Mouse (Mus musculus): ENCODE data around the gene Fignl1.

GRCm38 (mm10) chr11:11809404-11810175, 828 bp upstream of the Fignl1 start:
- TF ChIP-seq MAX (IDR thresholded peaks at IDR 0.05; ENCODE audit: low read length) (peak; percentile 43; the same call in 1 of the 2 replicates), SMC3 (IDR thresholded peaks at IDR 0.05; ENCODE audit: low read depth, low read length) (no peak), CHD2 (IDR thresholded peaks at IDR 0.05; ENCODE audit: low read length) (no peak), IRF4 (IDR thresholded peaks at IDR 0.05; ENCODE audit: low read depth, low read length) (no peak), EP300 (IDR thresholded peaks at IDR 0.05; ENCODE audit: low read length) (no peak), CTCF (conservative IDR thresholded peaks at IDR 0.05 in 1 of 2, IDR thresholded peaks at IDR 0.05 in 1 of 2; ENCODE audit: low read depth in 2 of 2, low read length in 2 of 2) (no peak), JUN (IDR thresholded peaks at IDR 0.05; ENCODE audit: insufficient read depth, low read depth, low read length) (no peak), POLR2A (IDR thresholded peaks at IDR 0.05; ENCODE audit: low read depth, low read length) (no peak; the same call in 1 of the 2 replicates), KAT2A (IDR thresholded peaks at IDR 0.05; ENCODE audit: insufficient replicate concordance, low read length) (no peak), BHLHE40 (IDR thresholded peaks at IDR 0.05; ENCODE audit: low read depth, low read length) (no peak), E2F4 (IDR thresholded peaks at IDR 0.05; ENCODE audit: insufficient replicate concordance, low read depth, low read length) (no peak), ZC3H11A (IDR thresholded peaks at IDR 0.05; ENCODE audit: low read depth, low read length) (no peak), NRF1 (IDR thresholded peaks at IDR 0.05; ENCODE audit: low read depth, low read length) (no peak)
